Mouse (Mus musculus) urinary bladder, postnatal 10 days (tissue): Measurements from ENCODE around the gene Car7.
A peak's percentile ranks its signal among the peaks of the same experiment; 100 is the strongest.
"Not testable (repeated sequence)": the region's sequence is repeated elsewhere in the genome, so short reads cannot be mapped to it uniquely, and the experiment has no call there.

Source experiments
- DNase-seq: peaks from one replicate; pipeline ENCODE4 v3.0.0; 2022; ENCODE audit warnings: low spot score

Car7 gene

DNA sequence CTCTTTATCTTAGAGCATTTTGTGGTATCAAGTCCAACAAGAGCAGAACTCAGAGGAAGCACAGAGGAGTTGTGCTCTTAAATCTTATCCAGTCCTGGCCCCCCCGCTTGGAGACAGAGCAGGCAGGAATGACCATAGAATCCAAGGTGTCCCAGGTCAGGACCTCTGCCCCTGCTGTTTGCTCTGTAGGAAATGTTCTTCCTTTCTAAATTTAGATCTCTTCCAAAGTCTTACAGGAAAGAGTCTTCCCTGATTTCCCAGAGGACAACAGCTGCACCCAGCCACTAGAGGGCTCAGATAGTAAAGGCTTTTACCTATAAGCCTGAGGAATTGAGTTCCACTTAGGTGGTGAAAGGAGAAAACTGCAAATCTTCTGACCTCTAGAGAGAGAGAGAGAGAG is 35.1 kb downstream of the Car7 start:
- DNase-seq, result no peak

DNA sequence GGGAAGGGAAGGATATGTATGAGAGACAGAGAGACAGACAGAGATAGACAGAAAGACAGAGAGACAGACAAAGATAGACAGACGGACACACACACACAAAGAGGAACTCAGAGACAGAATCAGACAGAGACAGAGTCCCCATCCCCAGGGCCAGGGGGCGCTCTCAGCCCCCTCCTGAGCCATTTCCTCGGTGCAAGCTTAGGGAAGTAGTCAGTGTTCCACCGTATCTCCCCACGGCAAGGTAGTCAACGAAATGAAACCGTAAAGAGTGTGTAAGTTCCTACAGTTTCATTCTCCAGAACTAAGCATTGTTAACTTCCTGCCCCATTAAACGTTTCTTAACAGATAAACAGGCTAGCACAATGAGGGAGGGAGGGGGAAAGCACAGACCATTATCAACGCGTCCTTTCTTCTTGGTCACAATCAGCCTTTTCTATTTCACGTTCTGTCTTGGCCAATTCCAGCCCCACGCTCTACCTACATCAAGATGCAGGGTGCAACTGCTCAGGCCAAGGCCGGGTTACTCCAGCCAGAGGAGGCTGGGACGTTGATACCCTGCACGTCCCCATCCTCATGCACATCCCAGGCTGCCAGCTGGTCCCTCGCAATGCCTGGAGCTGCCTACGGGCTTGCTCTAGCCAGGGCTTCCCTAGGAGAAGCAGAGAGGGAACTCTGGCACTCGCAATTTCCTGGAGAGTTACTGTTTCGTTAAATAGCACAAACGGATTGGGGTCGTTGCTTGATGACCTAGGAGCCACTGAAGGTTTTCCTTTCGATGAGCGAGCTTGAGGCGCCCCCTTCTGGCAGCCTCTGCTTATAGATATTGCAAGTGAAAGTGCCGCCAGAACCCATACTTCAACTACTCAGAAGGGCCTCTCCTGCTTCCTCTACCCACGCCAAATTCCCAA is 36.2 kb downstream of the Car7 start:
- no peak for DNase-seq

DNA sequence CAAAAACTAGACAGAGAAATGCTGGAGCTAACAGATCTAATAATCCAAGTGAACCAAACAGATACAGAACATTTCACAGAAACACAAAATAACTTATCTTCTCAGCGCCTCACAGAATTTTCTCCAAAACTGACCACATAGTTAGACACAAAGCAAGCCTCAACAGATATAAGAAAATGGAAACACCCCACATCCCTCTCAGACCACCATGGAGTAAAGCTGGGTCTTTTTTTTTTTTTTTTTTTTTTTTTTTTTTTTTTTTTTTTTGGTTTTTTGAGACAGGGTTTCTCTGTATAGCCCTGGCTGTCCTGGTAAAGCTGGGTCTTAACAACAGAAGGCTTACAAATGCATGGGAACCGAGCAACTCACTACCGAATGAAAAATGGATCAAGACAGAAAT is 42.3 kb downstream of the Car7 start:
- no peak for DNase-seq

DNA sequence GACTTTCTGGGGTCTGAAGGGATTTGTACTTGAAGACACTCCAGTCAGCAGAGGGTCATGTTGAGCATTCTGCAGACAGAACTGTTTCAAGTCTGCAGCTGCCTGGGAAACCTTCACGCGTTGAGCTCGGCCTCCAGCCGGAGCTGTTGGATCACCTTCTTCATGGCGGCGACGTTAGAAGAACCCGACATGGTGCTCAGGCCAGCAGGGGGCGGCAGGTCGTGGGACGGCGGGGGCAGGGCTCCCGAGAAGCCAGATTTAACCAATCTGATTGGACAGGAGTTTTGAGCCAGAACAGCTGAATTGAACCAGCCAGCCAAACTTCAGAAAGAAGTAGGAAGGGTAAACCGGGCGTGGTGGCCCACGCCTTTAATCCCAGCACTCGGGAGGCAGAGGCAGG is 43.1 kb downstream of the Car7 start:
- DNase-seq, result not testable (repeated sequence)

DNA sequence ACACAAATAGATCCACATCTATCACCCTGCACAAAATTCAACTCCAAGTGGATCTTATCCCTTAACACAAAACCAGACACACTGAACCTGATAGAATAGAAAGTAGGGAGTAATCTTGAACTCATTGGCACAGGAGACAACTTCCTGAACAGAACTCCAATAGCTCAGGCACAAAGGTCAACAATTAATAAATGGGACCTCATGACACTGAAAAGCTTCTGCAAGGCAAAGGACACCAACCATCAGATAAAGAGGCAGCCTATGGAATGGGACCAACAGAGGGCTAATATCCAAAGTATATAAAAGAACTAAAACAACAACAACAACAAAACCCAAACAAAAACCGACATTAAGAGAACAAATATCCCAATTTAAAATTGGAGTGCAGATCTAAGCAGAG is 50.0 kb downstream of the Car7 start:
- no peak for DNase-seq

DNA sequence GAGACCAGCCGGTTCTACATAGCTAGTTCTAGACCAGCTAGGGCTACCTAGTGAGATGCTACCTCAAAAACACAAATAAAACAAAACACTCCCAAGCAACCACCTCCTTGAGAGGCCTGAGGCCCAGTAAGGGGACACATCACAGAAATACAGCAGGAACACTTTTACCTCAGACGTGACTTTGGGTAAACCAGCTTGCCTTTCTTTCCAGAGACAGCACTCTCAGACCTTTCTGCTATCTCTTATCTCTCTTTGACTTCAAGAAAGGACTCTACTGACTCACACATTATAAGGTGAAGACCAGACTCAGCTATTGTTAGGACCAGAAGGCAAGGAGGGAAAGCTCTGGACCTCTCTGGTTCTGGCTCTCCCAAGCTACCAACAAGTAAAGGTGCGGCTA is 55.8 kb downstream of the Car7 start:
- DNase-seq, result no peak

DNA sequence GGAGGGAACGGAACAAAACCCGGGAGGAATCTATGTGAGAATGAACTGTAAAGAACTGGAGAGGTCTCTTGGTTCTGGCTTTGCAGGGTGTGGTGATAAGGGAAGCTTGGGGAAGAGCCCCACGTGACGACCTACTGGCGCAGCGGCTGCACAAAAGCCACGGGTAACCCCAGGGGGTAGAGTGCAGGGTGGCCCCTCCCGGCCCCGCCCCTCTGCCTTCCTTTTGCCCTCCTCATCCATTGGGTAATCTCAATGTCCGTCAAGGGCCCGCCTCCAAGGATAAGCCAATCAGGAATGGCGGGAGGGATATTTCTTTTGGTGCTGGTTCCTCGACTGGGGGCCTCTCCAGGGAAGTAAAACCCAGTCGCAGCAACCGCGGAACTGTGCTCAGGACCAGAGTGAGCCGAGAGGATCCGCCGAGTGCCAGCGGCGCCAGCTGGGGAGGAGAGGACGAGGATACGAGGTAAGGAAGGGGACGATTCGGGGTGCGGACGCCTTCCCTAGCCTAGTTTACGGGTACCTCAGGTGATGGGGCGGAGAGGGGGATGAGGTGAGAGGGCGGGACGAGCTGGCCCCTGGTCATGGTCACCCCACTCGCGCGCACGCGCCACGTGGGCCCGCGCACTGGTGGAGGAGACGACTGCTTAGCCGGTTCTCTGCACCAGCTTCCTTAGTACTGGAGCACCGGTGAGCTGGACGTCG is 56.8 kb downstream of the Car7 start, which contains the start of gene Pdp2:
TSS of gene Pdp2 (plus strand) at position 319 of the 702 bp plus-strand sequence.
- peak; percentile 66 for DNase-seq

DNA sequence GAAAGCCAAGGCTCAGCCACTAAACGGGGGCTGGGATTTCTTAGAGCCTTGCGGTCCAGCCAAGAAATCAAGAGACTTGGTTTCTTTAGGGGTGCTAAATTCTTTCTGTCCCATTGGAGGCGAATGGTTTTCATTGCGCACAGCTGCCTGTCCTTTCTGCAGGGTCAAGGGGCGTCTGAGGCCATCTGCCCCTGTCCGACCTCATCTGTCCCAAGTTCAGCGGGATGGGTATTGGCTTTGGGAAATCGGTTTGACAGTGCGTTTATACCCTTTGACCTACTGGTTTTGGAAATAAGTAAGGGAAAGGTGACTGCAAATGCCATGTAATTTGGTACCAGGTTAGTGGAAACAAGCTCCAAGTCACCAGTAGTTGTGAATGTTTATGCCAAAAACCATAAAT is 57.4 kb downstream of the Car7 start:
- no peak for DNase-seq

DNA sequence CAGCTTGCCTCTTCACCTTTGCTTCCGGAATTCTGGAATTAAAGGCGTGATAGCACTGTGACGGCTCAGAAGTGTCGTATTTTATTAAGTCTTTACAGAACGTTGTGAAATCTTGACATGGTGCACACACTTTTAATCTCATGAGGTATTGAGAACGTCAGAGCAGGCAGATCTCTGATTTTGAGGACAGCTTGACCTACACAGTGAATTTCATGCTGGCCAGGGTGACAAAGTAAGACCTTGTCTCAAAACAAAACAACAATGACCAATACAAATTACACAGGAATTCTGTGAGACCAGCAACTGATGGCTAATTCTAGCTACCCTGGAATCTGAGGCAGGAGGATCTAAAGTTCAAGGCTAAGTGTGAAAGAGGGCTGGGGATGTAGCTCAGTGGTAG is 58.1 kb downstream of the Car7 start:
- no peak for DNase-seq

DNA sequence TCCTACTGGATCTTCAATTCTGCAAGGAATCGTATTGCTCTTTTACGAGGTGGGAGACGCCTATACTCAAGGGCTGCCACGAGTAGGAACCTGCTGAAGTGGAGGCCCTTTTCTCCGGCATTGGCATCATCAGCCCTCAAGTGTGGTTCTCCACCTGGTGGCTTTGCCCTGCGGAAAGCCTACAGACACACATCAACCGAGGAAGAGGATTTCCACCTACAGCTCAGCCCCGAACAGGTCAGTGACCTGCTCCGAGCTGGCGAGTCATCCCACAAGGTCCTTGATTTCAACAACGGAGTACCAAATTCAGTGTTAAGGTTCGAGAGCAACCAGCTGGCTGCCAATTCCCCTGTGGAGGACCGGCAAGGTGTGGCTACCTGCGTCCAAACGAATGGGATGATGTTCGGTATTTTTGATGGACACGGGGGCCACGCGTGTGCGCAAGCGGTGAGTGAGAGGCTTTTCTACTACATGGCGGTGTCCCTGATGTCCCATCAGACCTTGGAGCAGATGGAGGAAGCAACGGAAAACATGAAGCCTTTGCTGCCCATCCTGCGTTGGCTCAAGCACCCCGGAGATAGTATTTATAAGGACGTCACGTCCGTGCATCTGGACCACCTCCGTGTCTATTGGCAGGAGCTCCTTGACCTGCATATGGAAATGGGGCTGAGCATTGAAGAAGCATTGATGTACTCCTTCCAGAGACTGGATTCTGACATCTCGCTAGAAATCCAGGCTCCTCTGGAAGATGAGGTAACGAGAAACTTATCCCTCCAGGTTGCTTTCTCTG is 59.2 kb downstream of the Car7 start:
- DNase-seq, result no peak

DNA sequence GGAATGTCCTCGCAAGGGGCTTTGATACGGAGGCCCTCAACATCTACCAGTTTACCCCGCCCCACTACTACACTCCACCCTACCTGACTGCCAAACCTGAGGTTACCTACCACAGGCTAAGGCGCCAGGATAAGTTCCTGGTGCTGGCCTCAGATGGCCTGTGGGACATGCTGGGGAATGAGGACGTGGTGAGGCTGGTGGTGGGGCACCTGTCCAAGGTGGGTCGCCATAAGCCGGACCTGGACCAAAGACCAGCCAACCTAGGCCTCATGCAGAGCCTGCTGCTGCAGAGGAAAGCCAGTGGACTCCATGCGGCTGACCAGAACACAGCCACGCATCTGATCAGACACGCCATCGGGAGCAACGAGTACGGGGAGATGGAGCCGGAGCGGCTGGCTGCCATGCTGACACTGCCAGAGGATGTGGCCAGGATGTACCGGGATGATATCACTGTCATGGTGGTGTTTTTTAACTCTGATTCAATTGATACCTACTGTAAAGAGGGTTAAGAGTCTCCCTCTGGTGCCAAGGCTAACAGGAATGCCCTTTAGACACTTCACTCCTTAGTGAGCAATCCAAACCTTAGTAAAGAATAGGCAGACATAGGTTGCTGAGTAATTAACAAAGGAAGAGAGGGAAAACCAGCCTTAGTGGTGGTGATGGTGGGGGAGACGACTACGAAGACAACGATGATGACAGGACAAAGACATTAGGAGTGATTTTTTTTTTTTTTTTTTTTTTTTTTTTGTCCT is 60.3 kb downstream of the Car7 start:
- DNase-seq, result no peak

DNA sequence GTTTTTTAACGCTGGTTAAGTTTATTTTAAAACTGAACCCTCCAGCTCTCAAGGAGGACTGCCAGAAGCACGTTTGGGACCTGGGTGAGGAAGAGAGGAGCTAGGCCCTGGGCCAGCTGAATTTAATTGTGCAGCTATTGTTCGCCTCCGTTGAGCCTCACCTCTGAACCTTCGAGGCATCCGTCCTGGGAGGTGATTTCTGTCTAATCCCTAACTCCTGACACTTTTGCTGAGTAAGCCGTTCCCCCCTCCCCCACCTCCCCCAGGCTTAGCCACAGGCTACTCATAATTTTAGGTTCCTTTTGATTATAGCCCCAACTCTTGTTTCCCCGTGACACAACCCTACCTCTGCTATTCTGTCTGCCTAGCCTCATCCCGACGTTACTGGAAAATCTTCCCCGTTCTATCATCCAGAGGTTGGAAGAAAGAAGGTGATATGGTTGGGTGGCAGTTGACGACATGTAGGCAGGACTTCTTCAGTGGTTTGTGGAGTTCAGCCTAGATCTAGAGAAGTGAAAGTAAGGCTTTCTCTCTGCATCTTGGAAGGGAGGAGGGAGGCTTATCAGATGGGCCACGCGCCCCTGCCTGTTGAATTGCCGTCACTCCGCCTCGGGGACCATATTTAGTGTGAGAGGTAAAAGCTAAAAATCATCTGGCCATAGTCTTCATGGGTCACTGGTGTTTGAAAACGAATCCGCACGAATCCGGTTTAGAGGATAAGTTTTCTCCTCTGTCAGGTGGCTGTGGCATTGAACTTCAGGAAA is 61.5 kb downstream of the Car7 start:
- no peak for DNase-seq

DNA sequence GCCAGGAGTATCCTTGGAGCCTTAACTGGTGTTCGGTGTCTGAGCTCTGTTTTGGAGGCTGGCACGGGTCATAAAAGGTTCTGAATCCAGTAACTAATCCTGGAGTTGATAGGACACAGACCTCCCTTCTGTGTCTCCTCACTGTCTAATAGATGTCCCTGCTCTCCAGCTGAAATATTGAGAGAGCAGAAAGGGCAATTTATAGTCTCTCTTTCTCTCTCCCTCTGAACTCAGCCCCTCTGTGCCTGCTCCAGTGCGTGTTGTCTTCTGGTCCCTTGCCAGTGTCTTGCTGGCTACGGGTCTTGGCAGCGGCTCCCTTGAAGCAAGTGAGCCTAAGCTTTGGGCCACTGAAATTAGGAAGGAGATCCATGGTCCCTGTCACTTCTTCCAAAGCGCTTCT is 63.2 kb downstream of the Car7 start:
- DNase-seq, result no peak

DNA sequence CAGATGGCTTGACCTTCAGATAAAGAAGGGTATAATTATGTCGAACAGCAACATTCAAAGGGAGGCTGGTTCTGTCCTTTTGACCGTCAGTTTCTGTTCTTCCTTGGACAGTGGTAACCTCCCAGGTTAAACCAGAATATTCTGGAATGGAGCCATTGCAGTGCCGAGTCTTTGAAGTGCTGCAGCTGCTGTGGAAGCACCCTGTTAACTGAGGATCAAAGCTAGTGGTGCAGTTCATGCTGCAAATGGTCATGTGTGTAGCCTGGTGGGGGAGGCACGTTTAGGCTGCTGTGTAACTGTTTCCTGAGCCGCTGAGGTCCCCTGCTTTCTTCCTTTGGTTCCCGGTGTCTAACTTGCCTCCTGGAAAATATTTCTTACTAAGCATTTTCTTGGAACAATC is 64.0 kb downstream of the Car7 start:
- DNase-seq, result no peak
